Mouse (Mus musculus) neural tube, embryonic 12.5 days (tissue): ENCODE measurements around the gene Gpbp1l1. TPM values are rescaled to one million over a fixed set of nuclear protein-coding genes. Genes with fewer than 3 reads are reported as not detected.
A peak's percentile ranks its signal among the peaks of the same experiment; 100 is the strongest.

Experiments
- ATAC-seq: fragments of 200-750 bp; cut with Nextera tagmentation; 2 replicates; pipeline ENCODE4 v1.8.0; 2017; ENCODE audit warnings: low read depth, mild to moderate bottlenecking, moderate TSS enrichment, moderate library complexity; ENCODE audit not compliant: low FRiP score
- H3K27ac ChIP-seq: fragments of 300-500 bp; sonication (generic); 2 replicates; pipeline ENCODE4 v1.5.1; 2016
- H3K27me3 ChIP-seq: fragments of 300-500 bp; sonication (generic); replicated peaks from 2 replicates; pipeline ENCODE4 v1.6.1; 2016; ENCODE audit warnings: mild to moderate bottlenecking
- H3K36me3 ChIP-seq: fragments of 300-500 bp; sonication (generic); 2 replicates; pipeline ENCODE4 v1.6.1; 2016; ENCODE audit warnings: mild to moderate bottlenecking
- H3K4me1 ChIP-seq: fragments of 300-500 bp; sonication (generic); 2 replicates; pipeline ENCODE4 v1.6.1; 2016
- H3K4me2 ChIP-seq: fragments of 300-500 bp; sonication (generic); replicated peaks from 2 replicates; pipeline ENCODE4 v1.6.1; 2016; ENCODE audit warnings: mild to moderate bottlenecking
- H3K4me3 ChIP-seq: fragments of 300-500 bp; sonication (generic); 2 replicates; pipeline ENCODE4 v1.5.1; 2016
- H3K9ac ChIP-seq: fragments of 300-500 bp; sonication (generic); 2 replicates; pipeline ENCODE4 v1.6.1; 2016; ENCODE audit warnings: mild to moderate bottlenecking
- H3K9me3 ChIP-seq: fragments of 300-500 bp; sonication (generic); 2 replicates; pipeline ENCODE4 v1.6.1; 2016; ENCODE audit warnings: mild to moderate bottlenecking
- WGBS: fragments of 180-500 bp; shearing (Covaris S2); methylation state at CpG from one replicate; pipeline ENCODE4 v1.1.7; 2016; 5-methylcytosine and 5-hydroxymethylcytosine counted together
- polyA plus RNA-seq: library from polyadenylated mRNA; unstranded; fragments of >200 nt; fragmentation: Nextera tagmentation; extraction: Ambion mirVana; gene quantifications from 2 replicates; pipeline ENCODE4 v1.2.1, GENCODE M21; 2016

Gpbp1l1 gene
- polyA plus RNA-seq, 1 experiment from 2014 or later, result 19.5 TPM

GRCm38 (mm10) chr4:116596978-116597881 is 39.8 kb downstream of the Gpbp1l1 start:
- H3K4me3 ChIP-seq, result peak overlapping the region; percentile 61
- peak overlapping the region; percentile 71 for H3K9ac ChIP-seq
- peaks cover 36% of the 10 kb centered on the region for H3K36me3 ChIP-seq
- peaks cover 17% of the 10 kb centered on the region; the same call in 1 of the 2 replicates for H3K4me1 ChIP-seq
- H3K9me3 ChIP-seq, result no peaks in the 10 kb centered on the region
- peak overlapping the region; percentile 69 for H3K4me2 ChIP-seq
- H3K27me3 ChIP-seq, result no peaks in the 10 kb centered on the region
- no peak overlapping the region for H3K27ac ChIP-seq
- peak; percentile 91 for ATAC-seq
- WGBS, result 2% methylated on average over 50 of the region's 50 CpGs

GRCm38 (mm10) chr4:116612621-116613020 is 55.2 kb downstream of the Gpbp1l1 start:
- no peaks in the 10 kb centered on the region for H3K9me3 ChIP-seq
- WGBS, result 98% methylated on average over 2 of the region's 2 CpGs
- no peak overlapping the region for H3K27ac ChIP-seq
- H3K9ac ChIP-seq, result no peak overlapping the region
- ATAC-seq, result no peak
- no peaks in the 10 kb centered on the region for H3K27me3 ChIP-seq
- H3K4me3 ChIP-seq, result no peak overlapping the region
- H3K4me1 ChIP-seq, result no peaks in the 10 kb centered on the region
- H3K4me2 ChIP-seq, result no peak overlapping the region
- H3K36me3 ChIP-seq, result peaks cover 72% of the 10 kb centered on the region

DNA sequence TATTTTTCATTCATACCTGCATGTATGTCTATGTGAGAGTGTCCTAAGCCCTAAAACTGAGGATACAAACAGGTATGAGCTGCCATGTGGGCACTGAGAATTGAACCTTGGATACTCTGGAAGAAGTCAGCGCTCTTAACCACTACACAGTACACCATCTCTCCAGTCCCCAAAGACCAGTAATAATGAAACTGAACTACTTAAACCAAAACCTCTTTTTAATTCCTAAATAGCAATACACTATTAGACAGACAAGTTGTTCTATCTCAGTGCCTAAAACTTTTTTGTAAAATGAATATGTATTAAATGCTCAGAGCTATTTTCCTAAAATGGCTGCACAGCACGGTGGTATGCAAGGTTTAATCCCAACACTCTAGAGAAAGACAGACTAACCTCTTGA is 57.8 kb downstream of the Gpbp1l1 start:
- no peak for ATAC-seq
- Histone ChIP-seq H3K9me3 (no peaks in the 10 kb centered on the region), H3K27ac (no peak overlapping the region), H3K4me2 (no peak overlapping the region), H3K36me3 (peaks cover 77% of the 10 kb centered on the region), H3K9ac (no peak overlapping the region), H3K4me3 (no peak overlapping the region), H3K4me1 (no peaks in the 10 kb centered on the region), H3K27me3 (no peaks in the 10 kb centered on the region)
- WGBS, result 99% methylated on average over 2 of the region's 2 CpGs

GRCm38 (mm10) chr4:116624831-116625230 is 67.4 kb downstream of the Gpbp1l1 start:
- ATAC-seq, result no peak
- H3K27ac ChIP-seq, result no peak overlapping the region
- peaks cover 19% of the 10 kb centered on the region for H3K4me1 ChIP-seq
- peak overlapping the region; percentile 72; the same call in 1 of the 2 replicates for H3K4me2 ChIP-seq
- 92% methylated on average over 4 of the region's 4 CpGs for WGBS
- H3K27me3 ChIP-seq, result no peaks in the 10 kb centered on the region
- H3K9me3 ChIP-seq, result no peaks in the 10 kb centered on the region
- no peak overlapping the region for H3K9ac ChIP-seq
- H3K4me3 ChIP-seq, result no peak overlapping the region
- H3K36me3 ChIP-seq, result peaks cover 21% of the 10 kb centered on the region

DNA sequence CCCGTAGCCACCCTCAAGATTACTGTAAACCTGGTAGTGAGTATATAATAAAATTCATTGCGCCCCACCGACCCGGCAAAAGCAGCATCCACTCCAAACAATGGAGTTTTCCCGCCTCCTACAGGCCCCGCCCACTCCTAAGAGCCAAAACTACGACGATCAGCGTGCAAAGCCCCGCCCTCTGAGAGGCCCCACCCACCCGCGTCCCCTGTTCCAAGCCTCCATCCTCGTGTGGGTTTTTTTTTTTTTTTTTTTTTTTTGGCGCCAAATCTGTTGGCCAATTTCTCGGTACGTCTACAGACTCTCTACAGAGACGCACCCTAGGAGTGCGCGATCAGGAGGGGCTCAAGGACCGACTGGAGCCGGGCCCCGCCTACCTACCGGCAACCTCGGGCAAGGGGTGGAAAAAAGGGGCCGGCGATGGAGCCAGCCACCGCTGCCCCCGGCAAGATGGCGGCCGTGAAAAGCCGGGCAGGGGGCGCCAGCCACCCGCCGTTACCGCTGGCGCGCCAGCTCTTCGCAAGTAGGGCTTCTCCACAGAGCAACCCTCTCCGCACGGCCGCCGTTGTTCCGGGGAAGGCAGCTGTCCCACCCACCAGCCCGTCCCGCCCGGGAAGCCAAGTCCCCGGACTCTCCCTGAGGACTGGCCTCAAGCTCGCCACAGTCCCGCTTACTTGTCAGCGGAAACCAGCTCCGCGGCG is 69.3 kb downstream of the Gpbp1l1 start:
- H3K4me3 ChIP-seq, result peak overlapping the region; percentile 92
- no peaks in the 10 kb centered on the region for H3K9me3 ChIP-seq
- peak overlapping the region; percentile 69 for H3K27ac ChIP-seq
- peak; percentile 74 for ATAC-seq
- H3K27me3 ChIP-seq, result no peaks in the 10 kb centered on the region
- H3K4me1 ChIP-seq, result peaks cover 19% of the 10 kb centered on the region
- peak overlapping the region; percentile 76 for H3K9ac ChIP-seq
- under 1% methylated on average over 53 of the region's 53 CpGs for WGBS
- peak overlapping the region; percentile 72 for H3K4me2 ChIP-seq
- peaks cover 4% of the 10 kb centered on the region for H3K36me3 ChIP-seq

- Histone ChIP-seq H3K4me1 (peaks cover 19% of the 10 kb centered on the region), H3K36me3 (peaks cover 3% of the 10 kb centered on the region; the same call in 1 of the 2 replicates), H3K9ac (peak overlapping the region; percentile 76), H3K27ac (peak overlapping the region; percentile 69), H3K4me3 (peak overlapping the region; percentile 92), H3K9me3 (no peaks in the 10 kb centered on the region), H3K27me3 (no peaks in the 10 kb centered on the region), H3K4me2 (peak overlapping the region; percentile 72)
- peak; percentile 96 for ATAC-seq
- under 1% methylated on average over 13 of the region's 13 CpGs for WGBS
Measured at GRCm38 (mm10) chr4:116627359-116627716, 69.9 kb downstream of the Gpbp1l1 start.

DNA sequence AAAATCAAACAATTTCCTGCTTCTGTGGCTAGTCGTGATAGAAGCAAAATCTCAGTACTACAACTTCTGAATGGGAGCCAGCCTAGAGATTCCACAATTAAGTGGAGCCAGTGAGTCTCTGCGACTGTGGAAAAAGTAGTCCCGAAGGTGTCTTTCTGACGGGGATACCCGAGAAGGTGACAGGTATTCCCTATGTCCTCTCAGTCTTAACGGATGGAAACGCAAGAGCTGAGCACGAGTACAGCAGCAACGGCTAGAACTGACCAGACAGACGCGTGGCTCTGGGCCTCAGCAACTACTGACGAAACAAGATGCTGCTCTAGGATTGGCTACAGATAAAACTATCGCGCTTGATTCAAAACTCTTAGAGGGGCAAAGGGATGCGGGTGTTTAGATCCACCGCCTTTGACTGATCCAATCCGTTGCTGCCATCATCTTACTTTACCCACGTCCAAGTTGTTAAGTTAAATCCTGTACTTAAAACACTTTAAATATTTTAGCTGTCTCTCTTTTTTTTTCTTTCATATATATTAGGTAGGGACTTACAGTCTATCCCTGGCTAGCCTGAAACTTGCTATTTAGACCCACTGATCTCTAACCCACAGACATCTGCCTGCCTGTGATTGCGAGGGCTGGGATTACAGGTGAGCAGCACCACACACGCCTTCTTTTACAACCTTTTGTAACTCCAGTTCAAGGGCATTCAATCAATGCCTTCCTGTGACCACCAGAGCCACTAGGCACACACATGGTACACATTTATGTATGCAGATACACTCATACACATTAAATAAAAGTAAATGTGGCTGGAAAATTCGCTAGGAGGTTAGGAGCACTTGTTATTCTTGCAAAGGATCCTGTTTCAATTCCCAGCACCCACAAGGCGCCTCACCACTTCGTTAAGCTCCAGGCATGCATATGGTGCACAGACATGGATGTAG is 70.5 kb downstream of the Gpbp1l1 start, which contains the start of gene Nasp:
Gene Nasp (minus strand): TSS at position 220 of the 941 bp plus-strand sequence.
- peak within 1 kb of the TSS; percentile 69 for H3K27ac ChIP-seq
- peak; percentile 89 for ATAC-seq
- H3K9ac ChIP-seq, result peak within 1 kb of the TSS; percentile 76
- peaks cover 19% of the 10 kb centered on the region for H3K4me1 ChIP-seq
- 8% methylated on average over 23 of the region's 23 CpGs for WGBS
- H3K36me3 ChIP-seq, result peaks cover 3% of the 10 kb centered on the region; the same call in 1 of the 2 replicates
- H3K27me3 ChIP-seq, result no peaks in the 10 kb centered on the region
- H3K9me3 ChIP-seq, result no peaks in the 10 kb centered on the region
- peak within 1 kb of the TSS; percentile 92 for H3K4me3 ChIP-seq
- peak within 1 kb of the TSS; percentile 72 for H3K4me2 ChIP-seq

DNA sequence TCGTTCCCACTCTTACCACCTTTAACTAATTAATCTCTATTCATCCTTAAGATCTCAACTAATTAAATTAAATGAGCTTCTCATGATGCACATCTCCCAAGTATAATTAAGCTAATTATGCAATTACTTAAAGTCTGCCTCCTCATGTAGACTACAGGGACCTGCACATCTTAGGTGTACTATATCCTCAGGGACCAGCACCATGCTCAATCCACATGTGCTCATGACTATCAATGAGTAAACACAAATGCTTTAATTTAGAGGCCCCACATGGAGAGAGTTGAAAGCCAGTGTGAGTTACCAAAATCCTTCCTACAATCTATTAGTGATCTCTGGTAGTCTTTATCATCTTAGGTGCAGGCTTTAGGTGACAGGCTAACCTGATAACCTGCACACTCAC is 77.7 kb downstream of the Gpbp1l1 start:
- no peak for ATAC-seq
- 97% methylated on average over 1 of the region's 1 CpGs for WGBS
- Histone ChIP-seq H3K4me1 (no peaks in the 10 kb centered on the region), H3K9ac (no peak overlapping the region), H3K27me3 (no peaks in the 10 kb centered on the region), H3K27ac (no peak overlapping the region), H3K4me2 (no peak overlapping the region), H3K9me3 (no peaks in the 10 kb centered on the region), H3K36me3 (peaks cover 54% of the 10 kb centered on the region), H3K4me3 (no peak overlapping the region)

DNA sequence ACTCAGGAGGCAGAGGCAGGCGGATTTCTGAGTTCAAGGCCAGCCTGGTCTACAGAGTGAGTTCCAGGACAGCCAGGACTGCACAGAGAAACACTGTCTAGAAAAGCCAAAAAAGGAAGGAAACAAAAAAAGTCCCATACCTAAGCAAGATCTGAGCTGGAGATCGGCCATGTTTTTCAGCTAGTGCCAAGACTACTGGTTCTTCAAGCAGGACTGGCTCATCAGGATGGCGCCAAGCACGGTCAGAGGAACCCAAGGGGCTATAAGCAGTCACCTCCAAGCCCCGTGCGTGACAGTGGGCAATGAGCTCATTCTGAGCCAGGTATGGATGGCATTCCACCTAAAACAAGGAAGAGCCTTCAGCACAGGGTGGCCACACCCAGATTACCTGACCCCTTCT is 81.4 kb downstream of the Gpbp1l1 start:
- H3K27ac ChIP-seq, result no peak overlapping the region
- H3K4me3 ChIP-seq, result no peak overlapping the region
- no peak overlapping the region for H3K9ac ChIP-seq
- H3K36me3 ChIP-seq, result peaks cover 89% of the 10 kb centered on the region
- H3K4me2 ChIP-seq, result no peak overlapping the region
- no peaks in the 10 kb centered on the region for H3K4me1 ChIP-seq
- no peak for ATAC-seq
- no peaks in the 10 kb centered on the region for H3K27me3 ChIP-seq
- H3K9me3 ChIP-seq, result no peaks in the 10 kb centered on the region
- 94% methylated on average over 6 of the region's 6 CpGs for WGBS

DNA sequence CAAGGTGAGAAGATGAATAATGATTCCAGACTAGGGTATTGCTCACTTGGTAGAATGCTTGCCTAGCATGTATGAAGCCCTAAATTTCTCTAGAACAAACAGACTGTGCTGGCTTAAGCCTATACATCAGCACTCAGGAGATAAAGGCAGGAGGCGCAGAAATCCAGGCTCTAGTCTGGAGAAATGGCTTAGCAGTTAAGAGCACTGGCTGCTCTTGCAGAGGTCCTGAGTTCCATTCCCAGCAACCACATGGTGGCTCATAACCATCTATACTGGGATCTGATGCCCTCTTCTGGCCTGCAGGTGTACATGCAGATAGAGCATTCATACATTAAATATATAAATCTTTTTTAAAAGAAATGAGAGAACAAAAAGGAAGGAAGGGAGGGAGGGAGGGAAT is 84.6 kb downstream of the Gpbp1l1 start:
- no peak for ATAC-seq
- Histone ChIP-seq H3K36me3 (peaks cover 76% of the 10 kb centered on the region), H3K4me1 (0 out of 2 replicates have a peak, but pooled peaks cover 5% of the 10 kb centered on the region), H3K9ac (no peak overlapping the region), H3K4me3 (no peak overlapping the region), H3K9me3 (no peaks in the 10 kb centered on the region), H3K4me2 (no peak overlapping the region), H3K27ac (no peak overlapping the region), H3K27me3 (no peaks in the 10 kb centered on the region)
- 97% methylated on average over 1 of the region's 1 CpGs for WGBS
